Mouse (Mus musculus): Measurements from ENCODE around the gene Insig1.

Insig1 gene

GRCm38 (mm10) chr5:28118531-28118925, 47.4 kb downstream of the Insig1 start:
- no peak for DNase-seq (ENCODE audit: low spot score)

DNA sequence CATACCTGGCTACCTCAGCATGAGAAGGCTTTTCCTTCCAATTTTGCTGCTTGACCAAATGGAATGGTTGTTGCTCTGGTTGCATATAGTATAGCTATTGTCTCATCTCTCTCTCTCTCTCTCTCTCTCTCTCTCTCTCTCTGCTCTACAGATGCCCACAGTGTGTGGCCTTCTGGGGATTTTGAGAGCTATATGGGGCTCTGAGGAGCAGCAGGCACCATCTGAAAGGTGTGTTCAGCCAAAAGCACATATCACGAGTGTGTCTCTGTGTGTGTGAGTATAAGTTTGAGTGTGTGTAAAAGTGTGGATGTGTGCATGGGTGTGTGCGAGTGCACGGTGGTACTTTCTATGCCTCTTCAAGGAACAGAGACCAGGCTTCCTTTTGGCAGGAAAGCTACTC, 48.4 kb downstream of the Insig1 start:
- DNase-seq (ENCODE audit: low spot score): no peak

- DNase-seq (ENCODE audit: low spot score): peak; percentile 15
These were observed 51.6 kb downstream of the Insig1 start for GRCm38 (mm10) chr5:28122491-28123454.

GRCm38 (mm10) chr5:28123455-28123825, 52.3 kb downstream of the Insig1 start:
- no peak for DNase-seq (ENCODE audit: low spot score)

DNA sequence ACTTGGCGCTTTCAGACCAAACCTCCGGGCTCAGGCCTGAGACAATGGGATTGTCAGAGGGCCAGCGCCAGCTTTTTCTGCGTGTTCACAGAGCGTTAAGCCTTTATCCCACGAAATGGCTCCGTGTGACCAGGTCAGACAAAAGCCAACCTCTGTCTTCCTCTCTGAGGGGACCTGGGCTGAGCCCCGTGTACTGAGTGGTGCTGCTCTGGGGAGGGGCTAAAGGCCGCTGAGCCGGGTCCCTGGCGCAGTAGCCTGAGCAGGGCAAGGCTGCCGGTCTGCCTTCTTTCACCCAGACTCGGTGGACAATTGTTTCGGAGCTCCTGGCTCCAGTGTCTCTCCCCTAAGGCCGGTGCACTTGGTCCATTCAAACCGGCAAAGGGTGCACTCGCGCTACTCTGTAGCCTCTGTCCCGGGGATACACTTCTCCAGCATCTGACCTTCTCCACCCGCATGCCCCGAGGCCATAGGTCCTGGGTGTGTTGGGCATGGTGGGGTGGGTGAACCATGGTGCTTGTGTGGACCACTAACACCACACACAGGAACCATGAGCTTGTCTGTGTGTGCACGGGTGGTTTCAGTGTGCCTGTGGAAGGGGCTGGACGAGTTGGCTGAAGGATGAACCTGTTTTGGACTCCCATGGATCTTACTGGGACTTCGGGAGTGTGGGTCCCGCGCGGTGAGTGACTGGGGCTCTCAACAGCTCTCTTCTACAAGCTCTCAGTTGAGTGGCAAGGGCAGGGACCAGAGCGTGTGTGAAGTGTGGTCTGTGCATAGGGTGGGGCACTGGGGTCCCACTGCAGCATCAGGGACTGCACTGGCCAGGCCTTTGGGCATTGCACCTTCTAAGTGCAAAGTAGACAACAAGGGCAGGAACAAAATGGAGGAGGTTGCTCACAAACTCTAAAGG, 53.4 kb downstream of the Insig1 start:
- DNase-seq (ENCODE audit: low spot score): no peak

Data from ovary, postnatal 10 days (tissue).